Mouse (Mus musculus) midbrain, embryonic 14.5 days (tissue): Measurements from ENCODE around the gene Polg. TPM values are rescaled to one million over a fixed set of nuclear protein-coding genes. Genes with fewer than 3 reads are reported as not detected.

Source experiments
- ATAC-seq: fragments of 200-750 bp; cut with Nextera tagmentation; 2 replicates; pipeline ENCODE4 v1.8.0; 2017; ENCODE audit warnings: moderate number of reproducible peaks, moderate library complexity; ENCODE audit not compliant: low FRiP score, low TSS enrichment
- DNase-seq: peaks from one replicate; pipeline ENCODE4 v3.0.0-alpha.2; 2015
- H3K27ac ChIP-seq: fragments of 300-500 bp; sonication (generic); replicated peaks from 2 replicates; pipeline ENCODE4 v1.5.1; 2014; ENCODE audit warnings: mild to moderate bottlenecking, low read depth, low read length, moderate library complexity
- H3K27me3 ChIP-seq: fragments of 300-500 bp; sonication (generic); 2 replicates; pipeline ENCODE4 v1.6.1; 2014; ENCODE audit warnings: low read length, control low read depth, mixed read lengths; ENCODE audit not compliant: control insufficient read depth, insufficient read depth
- H3K36me3 ChIP-seq: fragments of 300-500 bp; sonication (generic); 2 replicates; pipeline ENCODE4 v1.6.1; 2014; ENCODE audit warnings: low read length, control low read depth; ENCODE audit not compliant: control insufficient read depth, insufficient read depth
- H3K4me1 ChIP-seq: fragments of 300-500 bp; sonication (generic); 2 replicates; pipeline ENCODE4 v1.6.1; 2014; ENCODE audit warnings: mild to moderate bottlenecking, antibody characterized with exemption, low read length, control low read depth; ENCODE audit not compliant: control insufficient read depth, insufficient read depth
- H3K4me2 ChIP-seq: fragments of 300-500 bp; sonication (generic); 2 replicates; pipeline ENCODE4 v1.6.1; 2014; ENCODE audit warnings: mild to moderate bottlenecking, low read length, moderate library complexity
- H3K4me3 ChIP-seq: fragments of 300-500 bp; sonication (generic); replicated peaks from 2 replicates; pipeline ENCODE4 v1.5.1; 2014; ENCODE audit warnings: low read depth, low read length
- H3K9ac ChIP-seq: fragments of 300-500 bp; sonication (generic); replicated peaks from 2 replicates; pipeline ENCODE4 v1.6.1; 2014; ENCODE audit warnings: mild to moderate bottlenecking, low read length, moderate library complexity
- H3K9me3 ChIP-seq: fragments of 300-500 bp; sonication (generic); 2 replicates; pipeline ENCODE4 v1.6.1; 2016; ENCODE audit warnings: low read length, control low read depth, mixed read lengths; ENCODE audit not compliant: control insufficient read depth
- WGBS: fragments of 180-500 bp; shearing (Covaris S2); extraction: QIAGEN DNeasy Blood & Tissue Kit; methylation state at CpG from one replicate; pipeline ENCODE4 v1.1.7; 2014; 5-methylcytosine and 5-hydroxymethylcytosine counted together
- polyA plus RNA-seq: library from polyadenylated mRNA; unstranded; fragments of >200 nt; fragmentation: Nextera tagmentation; extraction: Ambion mirVana; gene quantifications from 2 replicates; pipeline ENCODE4 v1.2.1, GENCODE M21; 2014

Polg gene
- polyA plus RNA-seq, 1 experiment from 2014 or later: 24.7 TPM

DNA sequence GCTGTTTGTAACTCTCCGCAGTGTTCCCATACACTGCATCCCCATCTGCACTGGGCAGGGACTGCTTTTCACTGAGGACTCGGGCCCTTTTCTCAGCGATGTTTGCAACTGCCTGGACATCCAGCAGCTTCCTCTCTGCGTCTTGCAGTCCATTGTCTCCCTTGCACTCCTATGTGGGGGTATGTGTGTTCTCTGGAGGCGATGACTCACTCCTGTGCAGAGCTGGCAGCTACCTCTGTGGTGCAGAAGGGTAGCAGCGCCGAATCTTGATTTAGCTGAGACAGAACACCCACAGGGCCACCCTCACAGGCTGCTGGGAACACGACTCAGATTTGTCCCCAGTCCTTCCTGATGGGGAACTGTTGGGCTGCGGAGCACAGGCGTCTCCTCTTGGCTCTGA, 20.4 kb upstream of the Polg start:
- ATAC-seq (no peak), DNase-seq (no peak)
- no peaks in the 10 kb centered on the region for H3K27me3 ChIP-seq
- H3K27ac ChIP-seq: no peak overlapping the region
- no peak overlapping the region for H3K4me2 ChIP-seq
- H3K9me3 ChIP-seq: no peaks in the 10 kb centered on the region
- no peaks in the 10 kb centered on the region for H3K4me1 ChIP-seq
- no peaks in the 10 kb centered on the region for H3K36me3 ChIP-seq
- 63% methylated on average over 10 of the region's 10 CpGs for WGBS
- H3K4me3 ChIP-seq: no peak overlapping the region
- no peak overlapping the region for H3K9ac ChIP-seq

GRCm38 (mm10) chr7:79474831-79475399, 8.8 kb upstream of the Polg start:
- Histone ChIP-seq H3K36me3 (no peaks in the 10 kb centered on the region), H3K4me1 (no peaks in the 10 kb centered on the region), H3K9me3 (no peaks in the 10 kb centered on the region), H3K27me3 (no peaks in the 10 kb centered on the region), H3K27ac (no peak overlapping the region), H3K4me2 (no peak overlapping the region), H3K4me3 (no peak overlapping the region), H3K9ac (no peak overlapping the region)
- no peak for ATAC-seq
- DNase-seq: no peak
- WGBS: 83% methylated on average over 5 of the region's 5 CpGs

DNA sequence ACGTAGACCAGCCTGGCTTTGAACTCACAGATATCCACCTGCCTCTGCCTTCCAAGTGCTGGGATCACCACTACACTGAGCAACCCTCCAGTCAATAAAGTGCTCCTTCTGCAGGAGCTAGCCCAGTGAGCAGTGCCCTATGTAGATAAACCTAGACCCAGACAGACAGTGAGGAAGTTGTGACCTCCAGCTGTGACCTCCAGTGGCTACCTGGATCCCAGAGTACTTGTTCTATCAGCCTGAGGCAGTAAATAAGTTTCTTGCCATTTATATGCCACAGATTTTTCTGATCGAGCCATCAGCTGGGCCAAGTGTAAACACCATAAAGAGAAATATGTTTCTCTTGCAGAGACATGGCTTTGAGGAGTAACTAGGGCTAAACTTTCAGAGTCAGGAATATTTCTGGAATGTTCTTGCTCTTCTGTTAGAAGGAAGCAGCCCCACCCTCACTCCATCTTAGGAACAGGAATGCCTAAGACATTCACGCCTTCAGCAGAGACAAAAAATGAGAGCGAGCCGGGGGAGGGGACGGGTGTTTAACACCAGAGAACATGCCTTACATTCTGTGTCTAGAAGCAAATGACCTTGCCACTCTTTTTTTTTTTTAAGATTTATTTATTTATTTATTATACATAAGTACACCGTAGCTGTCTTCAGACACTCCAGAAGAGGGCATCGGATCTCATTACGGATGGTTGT, 7.5 kb upstream of the Polg start:
- no peaks in the 10 kb centered on the region for H3K9me3 ChIP-seq
- no peak overlapping the region for H3K9ac ChIP-seq
- ATAC-seq (no peak), DNase-seq (no peak)
- no peak overlapping the region for H3K27ac ChIP-seq
- WGBS: 92% methylated on average over 9 of the region's 9 CpGs
- H3K27me3 ChIP-seq: 0 out of 2 replicates have a peak, but pooled peaks cover 3% of the 10 kb centered on the region
- H3K4me1 ChIP-seq: no peaks in the 10 kb centered on the region
- no peak overlapping the region for H3K4me3 ChIP-seq
- no peaks in the 10 kb centered on the region for H3K36me3 ChIP-seq
- H3K4me2 ChIP-seq: no peak overlapping the region

DNA sequence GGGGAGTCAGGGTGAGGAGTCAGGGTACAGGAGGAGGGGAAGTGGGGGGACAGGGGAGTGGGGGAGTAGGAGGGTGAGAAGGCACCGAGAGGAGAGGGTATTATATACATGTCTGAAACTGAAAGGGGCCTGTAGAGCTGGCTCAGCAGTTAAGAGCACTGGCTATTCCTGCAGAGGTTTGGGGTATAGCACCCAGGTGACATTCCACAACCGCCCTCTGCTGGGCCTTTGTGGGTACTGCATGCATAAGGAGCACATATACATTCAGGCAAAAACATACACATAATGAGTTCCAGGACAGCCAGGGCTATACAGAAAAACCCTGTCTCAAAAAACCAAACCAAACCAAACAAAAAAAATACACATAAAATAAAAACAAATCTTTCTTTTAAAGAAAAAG, 6.6 kb upstream of the Polg start:
- DNase-seq (no peak), ATAC-seq (no peak)
- Histone ChIP-seq H3K36me3 (no peaks in the 10 kb centered on the region), H3K27ac (no peak overlapping the region), H3K9ac (no peak overlapping the region), H3K9me3 (no peaks in the 10 kb centered on the region), H3K4me2 (no peak overlapping the region), H3K27me3 (0 out of 2 replicates have a peak, but pooled peaks cover 5% of the 10 kb centered on the region), H3K4me3 (no peak overlapping the region), H3K4me1 (peaks cover under 1% of the 10 kb centered on the region; the same call in 1 of the 2 replicates)
- 50% methylated on average over 2 of the region's 2 CpGs for WGBS

DNA sequence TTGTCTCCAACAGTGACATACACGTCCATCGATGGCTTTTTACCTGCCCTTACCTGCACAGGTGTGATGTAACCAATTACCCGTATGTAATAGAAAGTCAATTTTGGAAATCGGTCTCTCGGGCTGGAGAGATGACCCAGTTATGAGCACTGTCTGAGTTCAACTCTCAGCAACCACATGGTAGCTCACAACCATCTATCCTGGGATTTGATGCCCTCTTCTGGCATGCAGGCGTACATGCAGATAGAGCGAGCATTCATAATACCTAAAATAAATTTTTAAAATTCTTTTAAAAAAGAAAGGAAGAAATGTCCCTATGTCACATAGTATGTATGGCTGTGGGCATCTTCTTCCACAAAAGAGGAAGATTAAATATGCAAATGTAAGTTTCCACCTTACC, 5.3 kb upstream of the Polg start:
- WGBS: 69% methylated on average over 7 of the region's 7 CpGs
- H3K9ac ChIP-seq: no peak overlapping the region
- peaks cover 10% of the 10 kb centered on the region; the same call in 1 of the 2 replicates for H3K4me1 ChIP-seq
- ATAC-seq: no peak
- DNase-seq: peak; percentile 17
- no peaks in the 10 kb centered on the region for H3K9me3 ChIP-seq
- H3K4me2 ChIP-seq: no peak overlapping the region
- H3K27me3 ChIP-seq: 0 out of 2 replicates have a peak, but pooled peaks cover 5% of the 10 kb centered on the region
- no peak overlapping the region for H3K27ac ChIP-seq
- no peak overlapping the region for H3K4me3 ChIP-seq
- H3K36me3 ChIP-seq: no peaks in the 10 kb centered on the region

- Histone ChIP-seq H3K27ac (no peak overlapping the region), H3K36me3 (no peaks in the 10 kb centered on the region), H3K9me3 (no peaks in the 10 kb centered on the region), H3K4me3 (no peak overlapping the region), H3K27me3 (0 out of 2 replicates have a peak, but pooled peaks cover 5% of the 10 kb centered on the region), H3K4me2 (no peak overlapping the region), H3K4me1 (peaks cover 10% of the 10 kb centered on the region; the same call in 1 of the 2 replicates), H3K9ac (no peak overlapping the region)
- DNase-seq: no peak
- WGBS: 63% methylated on average over 3 of the region's 3 CpGs
- no peak for ATAC-seq
Measured at GRCm38 (mm10) chr7:79470718-79471117, 4.6 kb upstream of the Polg start.

GRCm38 (mm10) chr7:79469766-79470165, 3.6 kb upstream of the Polg start:
- ATAC-seq (no peak), DNase-seq (no peak)
- no peaks in the 10 kb centered on the region for H3K36me3 ChIP-seq
- no peak overlapping the region for H3K27ac ChIP-seq
- H3K4me1 ChIP-seq: peaks cover 13% of the 10 kb centered on the region
- H3K9me3 ChIP-seq: no peaks in the 10 kb centered on the region
- WGBS: 87% methylated on average over 5 of the region's 5 CpGs
- no peak overlapping the region for H3K9ac ChIP-seq
- no peak overlapping the region for H3K4me2 ChIP-seq
- H3K4me3 ChIP-seq: no peak overlapping the region
- 0 out of 2 replicates have a peak, but pooled peaks cover 5% of the 10 kb centered on the region for H3K27me3 ChIP-seq

GRCm38 (mm10) chr7:79468994-79469393, 2.8 kb upstream of the Polg start:
- ATAC-seq (no peak), DNase-seq (no peak)
- WGBS: 43% methylated on average over 8 of the region's 8 CpGs
- H3K4me1 ChIP-seq: peaks cover 19% of the 10 kb centered on the region
- H3K27me3 ChIP-seq: 0 out of 2 replicates have a peak, but pooled peaks cover 5% of the 10 kb centered on the region
- no peak overlapping the region for H3K4me3 ChIP-seq
- no peaks in the 10 kb centered on the region for H3K9me3 ChIP-seq
- H3K27ac ChIP-seq: no peak overlapping the region
- H3K36me3 ChIP-seq: no peaks in the 10 kb centered on the region
- no peak overlapping the region for H3K9ac ChIP-seq
- H3K4me2 ChIP-seq: no peak overlapping the region

- no peaks in the 10 kb centered on the region for H3K9me3 ChIP-seq
- H3K9ac ChIP-seq: no peak overlapping the region
- DNase-seq: no peak
- H3K36me3 ChIP-seq: 0 out of 2 replicates have a peak, but pooled peaks cover 4% of the 10 kb centered on the region
- 0 out of 2 replicates have a peak, but pooled peaks cover 5% of the 10 kb centered on the region for H3K27me3 ChIP-seq
- peaks cover 19% of the 10 kb centered on the region for H3K4me1 ChIP-seq
- no peak for ATAC-seq
- WGBS: 4% methylated on average over 5 of the region's 6 CpGs
- no peak overlapping the region for H3K4me3 ChIP-seq
- no peak overlapping the region for H3K27ac ChIP-seq
- H3K4me2 ChIP-seq: peak overlapping the region; percentile 69
Measured at GRCm38 (mm10) chr7:79467951-79468350, 1.8 kb upstream of the Polg start.
